Mouse (Mus musculus): ENCODE results near the gene Naip1.
"Not testable (repeated sequence)": the region's sequence is repeated elsewhere in the genome, so short reads cannot be mapped to it uniquely, and the experiment has no call there.

The Naip1 gene

DNA sequence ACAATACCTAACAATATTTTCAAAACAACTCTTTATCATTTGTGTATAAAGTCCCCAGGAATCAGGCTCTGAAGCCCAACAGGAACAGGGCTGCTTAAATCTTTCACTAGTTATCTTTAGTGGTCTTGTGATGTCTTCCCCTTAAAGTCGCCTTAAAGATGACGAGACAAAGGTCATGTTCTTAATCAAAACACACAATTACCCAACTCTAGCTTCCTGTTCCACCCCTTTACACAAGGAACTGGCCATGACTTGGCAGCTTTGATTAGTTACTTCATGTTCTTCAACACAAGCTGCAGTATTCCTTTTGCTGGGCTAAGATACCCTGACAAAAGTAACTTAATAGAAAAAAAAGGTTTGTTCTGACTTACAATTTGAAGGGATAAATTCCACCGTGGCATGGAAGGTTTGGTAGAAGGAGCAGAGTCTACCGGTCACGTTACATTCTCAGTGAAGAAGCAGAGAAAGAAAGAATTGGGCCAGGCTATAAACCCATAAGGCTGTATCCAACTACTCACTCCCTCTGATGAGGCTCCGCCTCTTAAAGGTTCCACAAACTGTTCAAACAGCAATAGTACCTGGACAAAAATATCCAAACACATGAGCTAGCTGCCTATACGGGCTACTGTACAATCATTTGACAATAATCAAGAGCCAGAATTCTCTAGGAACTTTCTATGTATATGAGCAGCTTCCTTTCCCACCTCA, 49.6 kb downstream of the Naip1 start:
- not testable (repeated sequence) for DNase-seq (ENCODE audit: inconsistent age in 2 of 2, low spot score in 1 of 2)

- peak; percentile 5 to 58 for DNase-seq (ENCODE audit: inconsistent age in 2 of 2, low spot score in 1 of 2)
Measured at GRCm38 (mm10) chr13:100391021-100391420, 61.6 kb downstream of the Naip1 start.

- DNase-seq (ENCODE audit: inconsistent age in 2 of 2, low spot score in 1 of 2) = no peak
Measured at GRCm38 (mm10) chr13:100370536-100370935, 82.1 kb downstream of the Naip1 start.

Measured in adrenal gland, adult (tissue).